Mouse (Mus musculus): ENCODE measurements around the gene Amer3.
"Not testable (repeated sequence)": the region's sequence is repeated elsewhere in the genome, so short reads cannot be mapped to it uniquely, and the experiment has no call there.

Gene Amer3

DNA sequence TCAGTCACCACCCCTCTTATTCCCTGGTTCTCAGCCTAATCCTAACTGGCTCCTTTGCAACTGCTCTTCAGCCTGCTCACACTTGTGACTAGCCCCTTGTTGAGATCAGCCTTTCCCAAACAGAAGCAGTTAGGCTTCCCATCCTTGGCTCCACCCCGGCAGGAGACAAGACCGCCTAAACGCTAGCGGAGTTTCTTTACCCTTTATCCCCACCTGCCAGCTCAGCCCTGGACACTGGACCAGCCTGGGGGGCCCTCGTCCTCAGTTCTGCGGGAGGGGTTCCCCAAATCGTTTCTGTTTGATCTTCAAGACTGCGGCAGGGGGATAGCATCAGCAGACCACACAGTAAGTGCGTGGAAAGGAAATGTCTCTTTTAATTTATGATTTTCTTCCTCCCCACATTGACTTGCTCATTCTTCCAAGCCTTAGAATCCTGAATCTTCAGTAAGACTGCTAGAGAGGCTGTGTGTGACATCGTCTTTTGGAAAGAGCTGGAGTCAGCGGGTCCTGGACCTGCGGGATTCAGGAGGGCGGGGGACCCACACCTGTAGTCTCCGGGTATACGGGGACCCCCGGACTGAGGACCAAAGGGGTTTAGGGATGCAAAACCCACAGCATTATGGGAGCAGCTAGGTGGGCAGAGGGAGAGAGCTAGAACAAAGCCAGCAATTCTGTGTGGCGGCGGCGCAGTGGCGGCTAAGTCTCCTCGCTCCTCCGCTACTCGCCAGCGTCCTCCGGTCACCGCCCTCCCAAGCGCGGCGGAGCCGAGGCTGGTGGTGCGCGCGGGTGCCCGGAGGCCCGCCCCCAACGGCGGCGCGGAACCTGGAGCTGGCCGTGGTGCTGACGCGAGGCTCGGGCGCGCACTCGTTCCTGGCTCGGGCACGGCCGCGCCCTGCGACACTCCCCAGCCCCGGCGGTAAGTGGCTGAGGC, at the start of gene Amer3:
TSS of gene Amer3 (plus strand) at position 807 of the 931 bp plus-strand sequence.
- in situ Hi-C loops (cut with MboI; ENCODE audit: low pct_unique_long_range_greater_than_20kb in 1 of 2, low sequenced_read_pairs in 2 of 2, unreplicated experiment in 1 of 2): no loop called here

DNA sequence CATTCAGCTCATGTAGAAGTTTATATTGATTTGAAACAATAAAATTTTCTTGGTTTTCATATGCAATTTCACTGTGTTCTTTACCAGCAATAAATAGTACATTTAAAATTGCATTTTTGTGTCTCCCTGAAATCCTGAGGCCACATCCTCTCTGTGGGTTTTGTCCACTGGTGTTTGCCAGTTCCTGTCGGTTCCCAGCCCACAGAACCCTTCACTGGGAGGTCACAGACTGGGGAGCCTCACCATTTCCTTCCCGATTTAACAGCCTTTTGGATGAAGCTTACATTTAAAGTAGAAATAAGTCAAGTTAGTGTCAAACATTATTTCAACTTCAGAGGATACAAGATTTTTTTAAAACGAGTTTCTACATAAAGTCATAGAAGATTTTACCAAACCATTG, 44.9 kb upstream of the Amer3 start:
- in situ Hi-C loops (cut with MboI; ENCODE audit: low pct_unique_long_range_greater_than_20kb in 1 of 2, low sequenced_read_pairs in 2 of 2, unreplicated experiment in 1 of 2): not testable (repeated sequence)

DNA sequence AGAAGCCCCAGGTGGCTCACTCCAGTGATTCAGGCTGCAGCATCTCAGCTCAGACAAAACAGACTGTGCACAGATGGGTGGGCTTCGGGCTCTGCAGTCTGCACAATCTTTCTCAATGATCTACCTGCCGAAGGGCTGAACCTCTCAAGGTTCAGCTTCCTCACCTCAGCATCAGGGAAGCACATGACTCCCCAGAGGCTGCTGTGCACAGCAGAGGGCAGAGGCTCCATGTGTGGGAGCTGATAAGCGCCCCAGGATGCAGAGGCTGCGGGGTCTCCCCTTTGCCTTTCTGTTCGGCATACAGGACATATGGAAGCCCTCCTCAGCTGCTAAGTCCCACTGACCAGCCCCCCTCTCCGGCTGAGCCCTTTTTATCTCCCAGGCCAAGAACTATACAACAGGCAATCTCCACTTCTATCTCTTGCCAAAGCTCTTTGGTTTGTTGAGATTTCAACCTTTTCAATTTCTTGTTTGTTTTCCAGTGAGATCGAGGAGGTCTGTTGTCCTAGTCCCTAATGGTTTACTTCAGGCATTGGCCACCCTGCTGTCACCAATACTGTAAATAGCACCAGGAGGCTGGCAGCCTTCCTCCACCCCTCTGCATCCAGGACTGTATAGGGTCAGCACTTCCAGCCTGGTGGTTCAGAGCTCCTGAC, 44.3 kb upstream of the Amer3 start, which contains the start of gene Cfc1:
TSS of gene Cfc1 (plus strand) at position 606 of the 656 bp plus-strand sequence.
- in situ Hi-C loops (cut with MboI; ENCODE audit: low pct_unique_long_range_greater_than_20kb in 1 of 2, low sequenced_read_pairs in 2 of 2, unreplicated experiment in 1 of 2): not testable (repeated sequence)

DNA sequence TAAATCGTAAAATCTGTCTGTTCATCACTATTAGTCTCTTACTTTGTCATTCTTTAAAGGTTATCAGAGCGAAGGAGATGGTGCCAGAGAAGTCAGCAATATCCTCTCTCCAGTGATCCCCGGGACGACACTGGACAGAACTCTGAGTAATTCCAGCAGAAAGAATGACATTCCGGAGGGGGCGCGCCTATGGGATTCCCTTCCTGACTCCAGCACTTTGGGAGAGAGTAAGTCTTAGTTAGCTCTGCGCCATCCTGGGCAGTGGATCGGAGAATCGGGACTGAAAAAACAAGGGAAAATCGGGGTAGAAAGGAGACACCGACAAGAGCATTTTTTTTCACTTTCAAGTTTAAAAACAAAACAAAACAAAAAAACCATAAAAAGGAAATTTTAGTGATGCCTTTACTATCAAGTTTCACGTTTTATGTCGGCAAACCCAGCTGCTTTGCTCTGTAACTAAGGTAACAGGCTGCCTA, 43.1 kb upstream of the Amer3 start:
- in situ Hi-C loops (cut with MboI; ENCODE audit: low pct_unique_long_range_greater_than_20kb in 1 of 2, low sequenced_read_pairs in 2 of 2, unreplicated experiment in 1 of 2): no loop called here

DNA sequence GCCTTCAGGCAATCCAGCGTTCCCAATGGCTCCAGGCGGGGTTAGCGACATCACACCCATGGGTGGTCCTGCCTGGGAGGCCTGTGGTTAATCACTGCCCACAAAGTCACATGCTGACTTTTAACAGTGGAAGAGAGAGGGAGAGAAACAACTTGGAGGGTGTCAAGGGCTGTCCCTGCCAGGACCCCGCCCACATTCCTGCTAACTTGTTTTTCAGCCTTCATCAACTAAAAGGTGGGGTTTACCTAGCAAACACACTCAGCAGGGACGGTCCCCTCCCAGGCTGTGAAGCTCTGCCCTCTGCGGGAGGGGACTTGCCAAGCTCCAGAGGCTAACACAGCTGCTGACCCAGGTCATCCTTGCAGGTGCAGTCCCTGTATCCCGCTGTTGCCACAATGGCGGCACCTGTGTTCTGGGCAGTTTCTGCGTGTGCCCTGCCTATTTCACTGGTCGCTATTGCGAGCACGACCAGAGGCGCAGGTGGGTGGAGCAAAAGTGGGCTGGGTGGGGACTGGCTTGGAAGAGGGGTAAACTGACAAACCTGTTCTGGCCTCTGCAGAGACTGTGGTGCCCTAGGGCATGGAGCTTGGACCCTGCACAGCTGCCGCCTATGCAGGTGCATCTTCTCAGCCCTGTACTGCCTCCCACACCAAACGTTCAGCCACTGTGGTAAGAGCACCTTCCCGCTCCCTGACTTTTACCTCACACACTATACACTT, 42.5 kb upstream of the Amer3 start:
- in situ Hi-C loops (cut with MboI; ENCODE audit: low pct_unique_long_range_greater_than_20kb in 1 of 2, low sequenced_read_pairs in 2 of 2, unreplicated experiment in 1 of 2): no loop called here

DNA sequence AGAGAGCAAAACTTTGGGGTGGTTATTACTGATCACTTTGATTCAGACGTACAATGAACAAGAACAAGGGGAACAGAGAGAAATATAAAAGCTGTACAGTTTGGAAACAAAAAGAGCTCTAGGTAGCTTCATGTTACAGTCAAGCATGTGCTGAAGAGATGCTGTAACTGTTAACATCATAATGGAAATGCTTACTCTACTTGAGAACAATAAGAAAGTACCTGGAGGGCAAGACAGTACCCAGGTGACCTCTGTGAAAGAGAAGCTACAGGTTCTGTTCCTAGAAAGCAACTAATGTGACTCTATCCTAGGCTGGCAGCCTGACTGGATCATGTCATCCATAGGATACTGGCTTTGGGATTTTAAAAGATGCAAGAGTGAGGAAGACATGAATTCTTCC, 32.4 kb upstream of the Amer3 start:
- in situ Hi-C loops (cut with MboI; ENCODE audit: low pct_unique_long_range_greater_than_20kb in 1 of 2, low sequenced_read_pairs in 2 of 2, unreplicated experiment in 1 of 2): no loop called here

DNA sequence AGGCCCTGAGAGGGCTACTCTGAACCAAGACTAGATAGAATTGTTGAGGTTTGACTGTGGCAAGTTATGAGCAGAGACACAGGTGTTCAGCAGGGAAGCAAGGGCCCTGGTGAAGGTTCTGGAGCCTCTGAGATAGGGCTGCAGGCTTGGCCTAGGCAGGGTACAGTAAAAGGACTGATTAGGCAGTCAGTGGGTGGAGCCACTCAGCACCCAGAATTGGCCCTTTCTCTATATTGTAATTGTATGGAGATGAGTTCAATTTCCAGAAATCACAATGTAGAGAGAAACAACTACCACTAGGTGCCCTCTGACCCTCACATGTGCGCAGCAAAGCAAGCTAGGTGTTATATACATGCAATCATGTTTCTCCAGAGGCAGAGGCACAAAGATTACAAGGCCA, 25.8 kb upstream of the Amer3 start:
- in situ Hi-C loops (cut with MboI; ENCODE audit: low pct_unique_long_range_greater_than_20kb in 1 of 2, low sequenced_read_pairs in 2 of 2, unreplicated experiment in 1 of 2): no loop called here

DNA sequence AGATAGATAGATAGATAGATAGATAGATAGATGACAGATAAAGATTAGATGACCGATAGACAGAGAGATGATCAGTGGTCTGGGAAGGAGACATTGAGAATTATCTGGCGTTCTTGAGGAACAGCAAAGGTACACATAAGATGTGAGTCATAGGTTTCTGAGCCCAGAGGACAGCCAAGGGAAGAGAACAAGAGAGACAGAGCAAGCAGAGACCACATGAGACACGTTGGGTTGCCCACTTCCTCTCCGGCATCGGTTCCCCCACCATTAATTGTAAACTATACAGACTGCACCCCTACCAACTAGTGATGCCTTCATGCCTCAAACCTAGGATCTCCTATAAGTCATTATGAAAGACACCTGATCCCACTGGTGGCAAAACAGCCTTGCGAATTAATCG, 25.2 kb upstream of the Amer3 start:
- in situ Hi-C loops (cut with MboI; ENCODE audit: low pct_unique_long_range_greater_than_20kb in 1 of 2, low sequenced_read_pairs in 2 of 2, unreplicated experiment in 1 of 2): no loop called here

DNA sequence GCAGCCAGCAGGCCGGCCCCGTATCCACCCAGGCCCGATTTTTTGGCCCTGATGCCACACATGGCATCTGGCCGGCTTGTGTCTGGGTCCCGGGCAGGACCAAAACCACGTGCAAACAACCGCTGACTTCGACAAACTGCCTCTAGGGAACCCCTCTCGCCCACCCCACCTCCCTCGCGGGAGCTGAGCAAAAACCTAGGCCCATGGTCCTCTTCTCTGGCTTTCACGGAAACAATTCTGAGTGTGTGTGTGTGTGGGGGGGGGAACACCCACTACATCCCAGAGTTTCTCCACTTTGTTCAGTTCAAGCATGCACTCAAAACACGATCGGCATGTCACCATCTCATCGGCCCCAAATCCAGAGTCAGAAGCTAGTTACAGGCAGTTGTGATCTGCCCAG, 18.6 kb upstream of the Amer3 start, which contains the start of gene Prss40:
TSS of gene Prss40 (minus strand) at position 101 of the 400 bp plus-strand sequence.
- in situ Hi-C loops (cut with MboI; ENCODE audit: low pct_unique_long_range_greater_than_20kb in 1 of 2, low sequenced_read_pairs in 2 of 2, unreplicated experiment in 1 of 2): no loop called here

DNA sequence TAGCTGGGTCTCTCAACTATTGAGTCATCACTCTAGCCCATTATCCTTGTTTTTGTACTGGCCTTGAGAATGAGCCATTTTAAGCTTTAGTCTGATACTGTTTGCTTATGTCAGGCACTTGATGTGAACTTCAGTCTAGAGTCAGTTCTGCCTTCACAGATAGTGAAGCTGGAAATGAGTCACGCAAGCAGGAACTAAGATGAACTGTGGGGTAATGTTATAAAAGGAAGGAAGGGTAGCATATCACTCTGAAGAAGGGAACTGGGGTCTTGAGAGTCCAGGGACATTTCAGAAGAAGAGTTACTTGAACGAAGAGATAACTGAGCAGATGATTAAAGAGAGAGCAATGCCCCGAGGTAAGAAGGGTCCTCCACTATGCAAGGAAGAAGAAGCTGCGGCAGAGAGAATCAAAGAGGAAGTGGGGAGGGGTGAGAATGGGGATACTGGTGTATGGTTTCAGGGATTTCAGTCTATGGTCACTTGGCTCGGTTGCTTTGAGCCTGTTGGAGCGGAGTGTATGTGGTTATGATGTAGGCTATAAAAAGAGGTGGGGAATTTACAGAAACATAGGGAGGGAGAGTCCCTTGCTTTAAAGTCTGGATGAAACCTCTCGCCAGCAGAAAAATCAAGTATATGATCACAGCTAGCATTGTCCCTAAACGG, 14.9 kb upstream of the Amer3 start:
- in situ Hi-C loops (cut with MboI; ENCODE audit: low pct_unique_long_range_greater_than_20kb in 1 of 2, low sequenced_read_pairs in 2 of 2, unreplicated experiment in 1 of 2): no loop called here

DNA sequence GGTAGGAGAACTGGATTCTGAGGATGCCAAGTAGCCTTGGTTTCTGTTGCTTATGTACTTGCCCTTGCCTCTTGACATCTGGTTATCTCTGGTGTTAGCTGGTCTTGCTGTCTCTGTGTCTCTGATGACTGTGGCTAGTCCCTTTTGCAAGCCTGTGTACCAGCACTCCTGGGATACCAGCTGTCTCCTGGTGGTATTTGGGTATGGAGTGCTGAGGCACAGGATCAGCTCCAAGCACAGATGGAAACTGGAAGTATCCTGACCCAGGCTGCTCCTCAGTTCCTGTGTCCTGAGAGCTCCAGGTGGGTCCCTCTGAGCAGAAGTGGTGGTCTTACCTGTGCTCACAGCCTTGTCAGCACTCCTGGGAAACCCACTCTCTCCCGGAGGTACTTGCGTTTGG, 11.3 kb upstream of the Amer3 start:
- in situ Hi-C loops (cut with MboI; ENCODE audit: low pct_unique_long_range_greater_than_20kb in 1 of 2, low sequenced_read_pairs in 2 of 2, unreplicated experiment in 1 of 2): no loop called here

DNA sequence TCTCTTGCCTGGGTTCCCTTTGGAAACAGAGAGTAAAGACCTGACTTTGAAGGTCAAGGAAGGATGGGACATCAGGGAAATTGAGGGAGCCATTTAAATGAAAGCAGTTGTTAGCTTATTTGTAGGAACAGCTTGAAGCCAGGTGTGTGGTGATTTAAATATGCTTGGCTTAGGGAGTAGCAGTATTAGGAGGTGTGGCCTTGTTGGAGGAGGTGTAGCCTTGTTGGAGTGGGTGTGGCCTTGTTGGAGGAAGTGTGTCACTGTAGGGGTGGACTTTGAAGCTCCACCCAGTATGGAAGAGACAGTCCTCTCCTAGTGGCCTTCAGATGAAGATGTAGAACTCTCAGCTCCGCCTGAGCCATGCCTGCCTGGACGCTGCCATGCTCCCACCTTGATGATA, 9.6 kb upstream of the Amer3 start:
- in situ Hi-C loops (cut with MboI; ENCODE audit: low pct_unique_long_range_greater_than_20kb in 1 of 2, low sequenced_read_pairs in 2 of 2, unreplicated experiment in 1 of 2): no loop called here

DNA sequence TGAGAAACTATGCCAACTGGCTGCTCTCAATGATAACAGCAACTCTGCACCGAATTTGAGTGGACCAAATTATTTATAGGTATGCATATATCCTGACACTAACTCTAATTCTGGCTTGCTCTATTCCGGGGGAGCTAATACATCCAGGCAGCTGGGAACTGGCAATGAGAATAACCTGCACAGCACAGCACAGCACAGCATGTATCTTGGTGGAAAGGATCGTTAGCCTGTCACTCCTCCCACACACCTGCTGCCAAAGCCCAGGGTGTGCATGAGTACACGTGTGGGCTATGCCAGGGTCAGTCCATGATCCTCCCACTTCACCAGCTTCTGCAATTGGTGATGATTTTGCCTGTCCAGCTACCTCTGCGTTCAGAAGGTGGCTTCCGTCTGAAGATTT, 8.0 kb upstream of the Amer3 start:
- in situ Hi-C loops (cut with MboI; ENCODE audit: low pct_unique_long_range_greater_than_20kb in 1 of 2, low sequenced_read_pairs in 2 of 2, unreplicated experiment in 1 of 2): no loop called here

DNA sequence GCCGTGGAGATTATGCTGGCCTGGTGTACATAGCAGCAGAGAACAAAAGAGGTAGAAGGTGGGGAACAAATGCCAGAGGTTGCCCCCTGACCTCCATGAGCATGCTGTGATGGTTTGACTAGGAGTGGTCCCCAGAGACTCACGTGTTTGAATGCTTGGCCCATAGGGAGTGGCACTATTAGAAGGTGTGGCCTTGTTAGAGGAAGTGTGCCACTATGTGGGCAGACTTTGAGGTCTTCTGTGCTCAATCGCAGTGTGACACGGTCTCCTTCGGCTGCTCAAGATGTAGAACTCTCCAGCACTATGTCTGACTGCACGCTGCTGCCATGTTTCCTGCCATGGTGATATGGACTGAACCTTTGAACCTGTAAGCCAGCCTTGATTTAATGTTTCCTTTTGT, 6.2 kb upstream of the Amer3 start:
- in situ Hi-C loops (cut with MboI; ENCODE audit: low pct_unique_long_range_greater_than_20kb in 1 of 2, low sequenced_read_pairs in 2 of 2, unreplicated experiment in 1 of 2): no loop called here

DNA sequence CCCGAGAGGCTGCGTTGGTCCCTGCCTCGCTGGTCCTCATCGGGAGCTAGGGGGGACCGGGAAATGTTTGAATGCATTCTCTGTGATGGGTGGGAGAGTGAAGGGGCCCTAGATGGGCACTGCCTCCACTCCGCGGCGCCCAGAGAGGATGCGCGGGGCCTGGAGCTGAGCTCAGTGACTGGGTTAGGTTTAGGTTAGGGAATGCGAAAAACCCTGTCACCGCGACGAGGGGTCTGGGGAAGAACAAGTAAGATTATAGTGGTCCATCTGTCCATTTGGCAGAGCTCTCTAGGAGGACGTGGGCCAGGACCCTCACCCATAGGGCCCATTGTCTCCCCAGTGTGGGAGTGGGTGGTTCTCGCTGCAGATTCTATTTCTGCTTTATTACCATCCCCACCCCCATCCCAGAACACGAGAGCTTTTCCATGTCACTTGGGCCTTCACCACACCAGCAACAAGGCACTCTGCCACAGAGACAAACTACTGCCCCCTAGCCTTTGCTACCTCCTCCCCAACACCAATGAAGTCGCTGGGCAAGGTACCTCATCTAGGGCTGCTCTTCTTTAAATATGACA, 412 bp downstream of the Amer3 start:
- in situ Hi-C loops (cut with MboI; ENCODE audit: low pct_unique_long_range_greater_than_20kb in 1 of 2, low sequenced_read_pairs in 2 of 2, unreplicated experiment in 1 of 2): no loop called here

DNA sequence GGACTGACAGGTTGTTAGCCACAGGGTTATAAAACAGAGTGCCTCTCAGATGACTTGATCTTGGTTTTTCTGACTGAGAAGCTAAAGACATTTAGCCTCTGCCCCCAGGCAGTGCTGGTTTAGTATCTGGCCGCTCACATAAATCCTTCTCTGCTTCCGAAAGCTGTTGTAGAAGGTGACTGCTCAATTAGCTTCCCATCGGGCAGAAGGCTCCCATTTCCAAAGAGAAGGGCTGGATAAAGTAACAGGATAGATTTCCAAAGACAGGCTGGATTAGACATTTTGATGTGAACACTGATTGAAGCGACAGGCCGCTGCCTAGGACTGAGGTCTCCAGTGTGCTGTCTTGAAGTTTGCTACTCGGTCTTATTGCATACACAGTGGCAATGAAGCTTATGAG, 2.8 kb downstream of the Amer3 start:
- in situ Hi-C loops (cut with MboI; ENCODE audit: low pct_unique_long_range_greater_than_20kb in 1 of 2, low sequenced_read_pairs in 2 of 2, unreplicated experiment in 1 of 2): no loop called here

DNA sequence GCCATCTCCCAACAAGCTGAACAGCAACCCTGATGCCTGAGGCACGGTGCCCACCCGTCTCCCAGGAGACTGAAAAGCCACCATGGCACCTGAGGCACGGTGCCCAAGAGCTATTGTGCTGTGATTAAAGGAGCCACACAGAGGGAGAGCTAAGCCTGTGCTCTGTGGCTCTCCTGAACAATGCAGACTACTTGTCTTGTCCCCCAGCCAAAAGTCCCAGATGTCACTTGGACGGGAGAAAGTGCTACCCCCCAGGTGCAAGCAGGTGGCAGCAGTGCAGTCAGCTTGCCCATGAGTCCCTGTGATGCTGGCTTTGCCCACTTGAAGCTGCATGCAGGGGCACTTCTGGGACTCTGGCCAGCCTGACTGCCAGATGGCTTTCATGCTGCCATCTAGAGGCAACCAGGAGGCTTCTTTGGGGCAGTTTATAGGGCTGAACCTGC, 4.4 kb downstream of the Amer3 start:
- in situ Hi-C loops (cut with MboI; ENCODE audit: low pct_unique_long_range_greater_than_20kb in 1 of 2, low sequenced_read_pairs in 2 of 2, unreplicated experiment in 1 of 2): no loop called here

DNA sequence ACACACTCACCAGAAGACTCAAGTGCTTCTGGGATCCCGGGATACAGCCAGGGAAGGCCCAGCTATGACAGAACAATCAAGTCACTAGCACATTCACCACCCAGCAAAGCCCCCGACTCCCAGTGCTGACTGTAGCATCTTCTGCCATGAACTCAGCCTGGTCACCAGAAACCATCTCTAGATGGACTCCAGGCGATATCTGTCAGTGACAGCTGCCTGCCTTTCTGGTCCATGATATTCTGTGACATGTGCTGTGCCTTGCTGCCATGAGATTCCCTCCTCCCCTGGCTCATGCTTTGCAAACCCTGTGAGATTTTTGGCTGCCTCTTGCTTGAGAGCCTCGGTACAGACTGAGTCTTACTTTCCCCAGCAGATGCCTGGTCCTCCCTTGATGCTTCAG, 5.3 kb downstream of the Amer3 start:
- in situ Hi-C loops (cut with MboI; ENCODE audit: low pct_unique_long_range_greater_than_20kb in 1 of 2, low sequenced_read_pairs in 2 of 2, unreplicated experiment in 1 of 2): no loop called here

Data from mouse embryonic stem cell (cell line).